Mouse (Mus musculus) G1E-ER4 (cell line): ENCODE results near the gene Chd2. TPM values are rescaled to one million over a fixed set of nuclear protein-coding genes. Genes with fewer than 3 reads are reported as not detected.

ENCODE experiments used
- GATA1 ChIP-seq: IDR thresholded peaks from one replicate; pipeline ENCODE4 v1.8.0; 2012; ENCODE audit warnings: low read length, inconsistent platforms
- polyA plus RNA-seq: library from polyadenylated mRNA; stranded (reverse); fragments of >175 nt; gene quantifications from 2 replicates; pipeline ENCODE4 v1.2.3, GENCODE M21; 2012

Gene Chd2
- polyA plus RNA-seq, 1 experiment, result 84.5 TPM

DNA sequence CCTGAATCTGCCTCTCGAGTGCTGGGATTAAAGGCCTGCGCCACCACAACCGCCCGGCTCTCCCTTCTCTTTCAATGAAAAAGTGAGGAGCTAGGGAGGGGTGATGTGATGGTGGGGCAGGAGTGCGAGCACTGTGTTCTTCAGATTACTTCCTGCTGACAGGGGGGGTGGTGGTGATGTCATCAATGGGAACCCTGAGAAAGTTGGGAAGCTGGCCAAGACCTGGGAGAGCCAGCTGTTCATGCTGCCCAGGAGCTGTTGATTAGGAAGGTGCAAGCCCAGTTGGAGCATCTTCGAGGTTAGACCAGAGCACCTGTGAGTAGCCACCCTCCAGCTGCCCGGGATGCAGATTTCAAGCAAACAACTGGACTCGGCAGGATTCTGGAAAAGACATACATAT lies 33.6 kb upstream of the Chd2 start:
- no peak for TF ChIP-seq GATA1

DNA sequence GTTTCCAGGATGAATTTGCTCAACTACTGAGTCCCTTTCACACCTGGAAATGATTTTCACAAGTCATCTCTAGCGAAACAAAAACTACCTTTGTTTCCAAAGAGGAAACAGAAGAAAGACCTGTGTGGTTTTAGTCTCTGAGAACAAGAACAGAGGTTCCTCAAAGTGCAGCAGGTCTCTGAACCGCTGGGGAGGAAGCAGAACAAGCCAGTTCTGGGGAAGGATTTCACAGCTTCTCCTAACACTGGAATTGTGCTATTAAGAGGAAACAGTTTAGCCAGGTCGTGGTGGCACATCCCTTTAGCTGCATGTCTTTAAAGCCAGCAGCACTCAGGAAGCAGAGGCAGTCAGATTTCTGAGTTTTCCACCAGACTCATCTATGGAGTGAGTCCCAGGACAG lies 30.9 kb upstream of the Chd2 start:
- TF ChIP-seq GATA1, result no peak

DNA sequence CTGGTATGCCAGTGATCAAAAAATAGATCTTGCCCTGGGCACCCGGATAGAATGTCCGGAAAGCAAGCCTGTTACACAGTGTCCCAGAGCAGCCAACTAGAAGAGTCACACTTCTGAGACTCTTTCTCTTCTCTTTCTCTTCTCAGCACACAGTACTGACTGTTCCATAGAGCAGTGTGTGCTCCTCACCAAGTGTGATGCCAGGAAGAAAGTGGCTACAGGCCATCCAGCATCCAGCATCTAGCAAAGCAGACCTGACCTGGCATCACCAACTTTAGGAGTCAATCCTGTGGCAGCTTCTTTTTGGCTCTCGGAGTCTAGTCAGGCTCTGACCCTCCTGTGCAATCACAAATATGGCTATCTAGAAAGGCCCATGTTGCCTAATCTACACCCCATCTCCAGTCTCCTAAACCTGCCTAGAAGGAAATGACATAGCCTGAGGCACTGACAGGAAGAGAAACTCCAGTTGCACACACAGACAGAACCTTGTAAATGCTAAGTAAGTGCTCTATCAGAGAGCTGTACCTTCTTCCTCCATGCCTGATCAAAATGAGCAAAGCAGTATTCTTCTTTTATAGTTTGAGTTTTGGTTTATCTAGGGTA lies 27.3 kb upstream of the Chd2 start:
- TF ChIP-seq GATA1, result no peak

DNA sequence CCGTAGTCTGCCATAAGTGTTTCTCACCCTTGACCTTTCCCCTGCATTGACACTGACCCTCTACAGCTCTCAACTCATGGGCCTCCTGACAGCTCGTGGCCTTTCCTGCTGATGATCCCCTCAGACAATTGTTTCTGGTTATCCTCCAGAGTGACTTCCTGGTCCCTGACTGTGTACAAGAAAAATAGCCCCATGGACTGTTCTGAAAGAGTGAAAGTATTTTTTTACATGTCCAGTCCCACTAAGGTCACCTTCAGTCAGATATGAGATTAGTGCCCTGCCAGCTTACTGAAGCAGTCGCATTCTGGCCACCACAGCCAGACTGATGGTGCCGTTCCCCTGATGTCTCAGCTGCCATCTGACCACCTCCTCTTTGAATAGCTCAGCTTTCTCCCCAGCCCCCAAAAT lies 26.1 kb upstream of the Chd2 start:
- no peak for TF ChIP-seq GATA1

DNA sequence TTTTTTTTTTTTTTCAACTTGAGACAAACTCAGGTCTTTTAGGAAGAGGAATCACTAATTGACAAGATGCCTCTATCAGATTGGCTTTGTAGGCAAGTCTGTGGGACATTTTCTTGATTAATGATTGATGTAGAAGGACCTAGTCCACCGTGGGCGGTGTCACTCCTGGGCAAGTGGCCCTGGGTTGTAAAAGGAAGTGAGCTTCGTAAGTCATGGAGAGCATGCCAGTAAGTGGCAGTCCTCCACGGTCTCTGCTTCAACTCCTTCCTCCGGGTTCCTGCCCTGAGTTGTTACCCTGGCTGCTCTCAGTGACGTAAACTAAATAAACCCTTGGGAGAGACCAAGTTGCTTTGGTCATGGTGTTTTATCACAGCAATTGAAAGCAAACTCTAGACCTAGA lies 22.5 kb upstream of the Chd2 start:
- no peak for TF ChIP-seq GATA1

DNA sequence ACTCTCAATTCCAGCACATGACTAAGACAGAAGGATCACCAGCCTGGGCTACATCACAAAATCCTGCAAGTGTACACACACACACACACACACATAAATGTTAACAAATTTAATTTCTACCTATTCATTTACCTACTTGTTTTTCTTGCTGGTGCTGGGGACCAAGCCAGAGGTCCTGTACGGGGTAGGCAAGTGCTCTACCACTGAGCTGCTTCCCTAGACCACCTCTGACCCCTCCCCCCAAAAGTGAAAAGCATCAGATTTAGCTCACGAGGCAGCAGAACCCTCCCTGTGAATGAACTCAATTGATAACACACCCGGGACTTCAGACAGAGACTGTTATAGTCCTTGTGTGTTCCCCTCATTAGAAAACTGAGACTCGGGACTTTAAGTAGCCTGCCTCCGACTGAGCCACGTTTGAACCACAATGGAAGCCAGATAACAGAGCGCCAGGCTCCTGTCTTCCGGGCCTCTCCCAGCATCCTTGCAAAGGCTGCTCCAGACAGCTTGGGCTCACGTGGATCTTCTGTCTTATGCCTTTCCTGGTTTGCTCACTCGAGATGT lies 19.9 kb upstream of the Chd2 start:
- no peak for TF ChIP-seq GATA1

DNA sequence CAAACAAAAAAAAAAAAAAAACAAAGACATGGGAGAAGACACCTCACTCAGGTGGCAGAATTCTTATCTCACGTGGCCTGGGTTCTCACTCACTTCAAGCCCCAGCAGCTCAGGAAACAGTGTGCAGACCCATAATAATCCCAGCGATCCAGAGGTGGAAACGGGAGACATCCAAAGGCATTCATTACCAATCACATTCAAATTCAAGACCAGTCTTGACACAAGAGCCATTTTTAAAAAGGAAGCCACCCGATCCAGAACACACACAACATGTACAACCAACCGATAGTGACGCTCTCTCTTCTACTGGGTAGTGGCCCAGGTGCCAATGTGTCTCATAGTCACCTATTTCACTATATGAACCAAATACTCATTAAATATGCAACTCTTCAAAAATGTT lies 19.2 kb upstream of the Chd2 start:
- no peak for TF ChIP-seq GATA1

DNA sequence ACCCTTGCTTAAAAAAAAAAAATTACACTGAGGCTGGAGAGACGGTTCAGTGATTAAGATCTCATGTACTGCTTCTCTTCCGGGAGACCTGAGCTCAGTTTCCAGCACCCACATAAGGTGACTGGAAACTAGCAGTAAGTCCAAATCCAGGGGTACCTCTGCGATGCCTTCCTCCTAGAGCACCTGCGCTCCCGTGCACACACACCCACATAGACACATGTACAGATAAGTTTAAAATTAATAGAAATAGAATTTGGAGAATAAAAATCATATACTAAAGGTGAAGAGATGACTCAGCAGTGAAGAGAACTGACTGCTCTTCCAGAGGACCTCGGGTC lies 18.2 kb upstream of the Chd2 start:
- no peak for TF ChIP-seq GATA1

DNA sequence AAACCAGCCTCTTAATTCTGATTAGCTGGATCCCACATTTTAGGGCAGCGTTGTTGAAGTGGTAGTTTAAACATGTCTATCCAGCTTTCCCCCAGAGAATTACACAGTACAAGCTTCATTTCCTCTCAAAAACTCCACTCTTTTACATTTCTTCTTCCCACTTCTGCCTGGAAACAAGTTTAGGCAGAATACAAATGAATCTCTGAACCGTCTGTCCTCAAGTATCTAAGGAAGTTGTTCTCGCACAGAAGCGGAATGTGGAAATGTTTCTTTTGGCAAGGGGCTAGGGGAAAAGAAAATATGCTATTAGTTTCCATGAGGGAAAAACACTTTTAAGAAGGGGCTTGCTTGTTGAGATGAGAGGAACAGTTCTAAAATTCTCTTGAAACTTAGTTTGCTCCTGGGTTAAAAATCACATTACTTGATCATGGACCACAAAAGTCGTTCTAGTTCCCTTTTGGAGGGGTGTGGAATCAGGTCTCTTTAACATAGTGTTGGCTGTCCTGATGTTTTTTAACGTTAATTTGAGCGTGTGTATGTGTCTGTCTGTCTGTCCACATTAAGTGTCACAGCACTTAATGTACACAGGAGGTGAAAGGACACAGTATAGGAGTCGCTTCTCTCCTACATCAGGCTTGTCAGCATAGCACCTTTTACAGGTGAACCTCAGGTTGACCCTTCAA lies 17.7 kb upstream of the Chd2 start:
- TF ChIP-seq GATA1, result no peak

DNA sequence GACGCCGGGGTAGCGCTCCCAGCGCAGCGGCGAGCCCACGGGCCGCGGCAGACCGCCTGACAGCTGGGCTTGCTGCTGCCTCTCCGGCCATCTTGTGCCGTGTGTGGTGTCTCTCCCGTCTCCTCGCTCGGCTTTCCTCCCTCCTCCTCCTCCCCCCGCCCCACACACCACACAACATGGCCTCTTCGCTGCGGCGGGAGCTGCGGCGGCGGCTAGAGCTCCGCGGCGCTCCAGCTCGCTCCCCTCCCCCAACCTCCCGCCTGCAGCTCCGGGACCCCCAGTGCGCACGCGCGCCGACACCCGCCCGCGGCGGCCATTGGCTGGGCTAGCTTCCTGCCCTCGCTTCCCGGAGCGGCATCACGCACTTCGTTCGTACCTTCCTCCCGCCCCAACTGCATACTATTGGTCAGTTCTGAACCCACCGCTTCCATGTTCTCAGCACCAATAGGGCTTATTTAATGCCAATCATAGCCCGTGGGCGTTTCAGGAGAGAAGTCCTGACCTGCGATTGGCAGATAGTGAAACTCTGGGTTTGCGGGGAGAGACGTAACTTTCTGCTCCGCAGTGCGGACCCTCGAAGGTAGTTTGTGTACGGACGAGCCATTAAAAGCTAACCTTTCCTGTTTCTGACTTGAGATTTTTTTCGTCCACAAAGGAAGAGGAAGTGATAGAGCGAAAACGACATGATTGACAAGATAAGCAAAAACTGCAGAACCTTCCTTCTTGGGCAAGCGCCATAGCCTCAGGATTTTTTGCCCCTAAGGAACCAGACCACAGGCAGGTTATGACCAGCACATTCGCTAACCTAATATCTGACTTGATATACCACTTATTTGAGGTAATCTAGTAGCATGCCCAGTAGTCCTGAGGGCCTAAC lies 16.9 kb upstream of the Chd2 start:
- TF ChIP-seq GATA1, result no peak

DNA sequence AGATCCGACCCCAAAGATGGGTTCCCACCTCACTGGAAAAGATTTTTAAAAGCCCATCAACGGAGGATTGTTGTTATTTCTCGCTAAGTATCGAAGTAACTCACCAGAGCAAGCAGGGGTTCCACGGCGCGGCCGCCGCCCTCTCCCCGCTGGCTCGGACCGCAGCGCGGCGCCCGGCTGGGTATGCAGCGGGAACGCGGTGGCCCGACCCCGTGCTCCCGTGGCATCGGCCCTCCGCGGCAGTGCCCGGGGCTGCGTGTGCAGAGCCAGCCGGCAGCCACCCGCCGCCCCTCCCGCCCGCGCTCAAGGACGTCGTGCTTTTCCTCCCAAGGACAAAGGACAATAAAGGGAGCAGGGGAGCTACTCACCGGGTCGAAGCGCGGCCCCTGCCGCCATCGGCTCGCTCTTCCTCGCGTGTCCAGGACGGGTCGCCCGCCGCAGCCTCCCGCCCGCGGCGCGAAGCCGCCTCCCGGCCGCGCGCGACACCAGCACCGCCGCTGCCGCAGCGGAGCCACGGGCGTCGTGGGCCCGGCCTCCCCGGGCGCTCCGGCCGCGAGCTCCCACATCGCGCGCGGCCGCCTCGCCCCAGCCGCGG lies 16.1 kb upstream of the Chd2 start:
- TF ChIP-seq GATA1, result no peak

DNA sequence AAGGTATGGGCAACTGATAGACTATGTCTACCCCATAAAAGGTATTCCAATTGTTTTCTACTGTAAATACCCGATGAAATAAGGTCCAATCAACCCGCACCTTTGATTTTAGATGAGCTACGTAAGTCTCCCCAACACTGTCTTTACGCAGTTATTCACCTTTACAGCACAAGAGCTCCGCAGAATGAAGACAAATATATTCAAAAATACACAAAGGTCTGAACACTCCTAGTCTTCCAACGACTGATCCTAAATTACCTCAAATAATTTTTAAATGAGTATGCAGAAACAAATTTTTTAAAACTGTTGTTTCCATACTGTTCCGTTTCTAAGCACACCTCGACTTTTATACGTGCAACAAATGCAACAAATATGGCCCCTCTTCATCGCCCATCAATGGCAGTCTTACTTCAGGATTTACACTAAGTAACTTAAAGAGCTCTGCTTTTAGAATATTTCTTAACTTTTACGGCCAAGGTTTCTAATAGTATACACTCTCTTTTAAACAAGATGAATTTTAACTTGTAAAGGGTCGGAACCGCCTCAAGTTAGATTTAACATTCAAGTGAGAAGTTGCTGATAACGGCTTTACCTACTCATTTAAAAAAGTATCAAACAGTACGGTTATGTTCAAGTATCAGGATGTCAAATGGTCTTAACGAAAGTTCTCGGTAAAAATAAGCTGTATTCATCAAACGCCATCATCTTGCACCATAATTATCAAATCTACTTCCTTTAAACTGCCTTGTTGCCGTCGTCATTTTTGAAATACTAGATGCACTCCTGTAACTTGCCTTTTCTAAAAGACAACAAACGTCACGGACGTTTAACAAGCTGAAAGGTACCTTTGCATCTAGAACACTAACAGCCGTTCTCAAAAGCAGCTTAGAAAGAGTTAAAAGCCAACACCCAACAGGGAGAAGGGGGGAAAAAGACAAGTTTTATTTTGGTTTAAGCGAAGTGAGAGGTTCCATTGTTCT lies 15.3 kb upstream of the Chd2 start:
- TF ChIP-seq GATA1, result no peak

DNA sequence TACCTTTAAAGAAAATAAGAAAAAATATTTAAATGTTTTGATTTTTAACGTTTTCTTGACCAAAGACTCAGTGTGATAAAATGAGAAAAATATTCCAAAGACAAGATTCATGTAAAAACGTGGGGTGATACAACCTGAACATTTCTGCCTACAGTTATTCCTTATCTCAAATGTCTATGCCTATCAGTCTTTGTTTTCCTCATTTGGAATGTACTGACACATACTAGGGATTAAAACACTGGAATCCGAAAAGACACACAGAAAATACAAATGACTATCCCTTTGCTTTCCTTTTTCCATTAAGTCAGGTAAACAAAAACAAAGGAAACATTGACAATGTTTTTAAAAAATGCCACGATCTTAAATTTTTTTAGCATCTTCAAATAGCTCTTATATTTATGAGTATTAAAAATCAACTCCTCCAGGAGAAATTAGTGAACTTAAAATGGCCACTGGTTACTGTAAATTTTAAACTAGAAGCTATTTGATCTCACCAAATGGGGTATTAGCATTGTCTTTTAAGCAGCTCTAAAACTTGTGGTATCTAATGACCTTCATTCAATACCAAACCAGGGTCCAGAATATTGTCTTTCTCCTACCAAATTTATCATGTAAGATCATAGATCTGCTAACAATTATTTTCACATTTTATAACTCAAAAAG lies 14.4 kb upstream of the Chd2 start:
- no peak for TF ChIP-seq GATA1

DNA sequence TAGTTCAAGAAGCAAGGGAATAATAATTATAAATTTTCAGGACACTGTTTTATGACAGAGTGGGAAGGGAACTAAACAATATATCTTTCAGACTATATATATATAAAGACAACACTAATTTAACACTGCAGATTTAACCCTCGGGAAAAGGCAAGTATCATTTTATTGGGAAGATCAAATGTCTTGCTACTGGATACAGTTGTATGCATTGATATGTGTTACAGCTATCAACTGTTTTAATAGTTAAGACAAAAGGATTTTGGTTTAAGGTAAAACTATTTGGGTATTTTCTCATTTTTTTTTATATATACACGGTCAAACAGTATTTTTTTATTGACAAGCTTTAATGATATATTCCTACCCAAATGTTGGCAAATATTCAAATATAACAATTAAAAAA lies 13.2 kb upstream of the Chd2 start:
- TF ChIP-seq GATA1, result no peak
